Mouse (Mus musculus): Measurements from ENCODE around the gene Ipmk. TPM values are rescaled to one million over a fixed set of nuclear protein-coding genes. Genes with fewer than 3 reads are reported as not detected.

Ipmk gene
- polyA plus RNA-seq, 1 experiment from 2014 or later = 13.9 TPM

DNA sequence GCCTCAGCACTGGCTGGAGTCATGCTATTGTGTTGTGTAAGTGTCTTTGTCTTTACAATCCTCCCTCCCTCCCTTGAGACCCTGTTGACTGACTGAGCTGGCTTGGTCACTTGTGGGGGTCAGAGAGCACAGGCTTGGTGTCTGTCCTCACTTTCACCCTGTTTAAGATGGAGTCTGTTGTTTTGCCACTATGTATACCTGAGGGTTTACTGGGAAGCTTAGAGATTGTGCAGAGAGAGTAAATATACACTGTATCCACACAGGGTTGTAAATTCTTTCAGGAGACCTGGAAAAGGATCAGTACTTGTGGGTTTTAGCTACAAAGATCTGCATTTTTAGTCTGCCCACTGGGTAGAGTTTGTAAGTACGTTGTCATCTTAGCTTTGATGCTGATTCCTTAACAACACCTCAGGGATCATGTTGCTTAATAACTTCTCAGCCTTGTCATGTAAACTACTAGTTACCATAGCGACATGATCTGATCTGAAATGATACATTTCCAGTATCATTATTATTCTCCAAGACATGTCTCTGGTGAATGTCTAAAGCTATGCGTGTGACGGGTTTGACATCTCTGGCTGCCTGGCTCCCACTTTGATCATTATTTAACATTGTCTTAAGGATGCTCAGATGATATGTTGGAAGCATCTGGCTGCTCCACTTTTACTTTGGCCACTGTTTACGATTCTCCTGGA is 58.1 kb downstream of the Ipmk start:
- Histone ChIP-seq H3K9me3 (replicated peaks) (no peaks in the 10 kb centered on the region), H3K36me3 (no peaks in the 10 kb centered on the region), H3K9ac (no peak overlapping the region), H3K4me3 (no peak overlapping the region), H3K4me1 (no peaks in the 10 kb centered on the region), H3K4me2 (no peak overlapping the region), H3K27me3 (replicated peaks) (no peaks in the 10 kb centered on the region), H3K27ac (no peak overlapping the region)
- no peak for ATAC-seq
- WGBS (ENCODE audit: insufficient replicate concordance) = 59% methylated on average over 5 of the region's 5 CpGs

DNA sequence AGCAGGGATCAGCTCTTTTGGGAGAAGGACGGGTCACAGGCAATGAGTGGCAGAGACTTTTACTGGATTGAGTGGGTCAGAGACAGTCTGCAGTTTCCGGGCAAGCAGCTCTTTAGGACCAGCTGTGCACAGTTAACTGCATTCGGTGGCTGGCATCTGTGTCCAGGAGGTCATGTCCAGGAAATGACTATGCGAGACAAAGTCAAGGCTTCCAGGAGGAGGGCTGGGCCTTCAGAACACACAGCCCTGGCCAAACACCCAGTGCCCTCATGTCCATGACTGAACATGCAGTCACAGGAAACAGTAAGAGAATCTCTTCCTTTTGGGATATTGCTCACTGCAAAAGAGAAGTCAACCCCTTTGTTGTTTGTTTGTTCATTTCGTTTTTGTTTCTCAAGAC is 62.4 kb downstream of the Ipmk start:
- H3K27ac ChIP-seq = no peak overlapping the region
- no peaks in the 10 kb centered on the region for H3K4me1 ChIP-seq
- no peaks in the 10 kb centered on the region for H3K9me3 ChIP-seq (replicated peaks)
- no peak overlapping the region for H3K9ac ChIP-seq
- no peak overlapping the region for H3K4me3 ChIP-seq
- H3K36me3 ChIP-seq = no peaks in the 10 kb centered on the region
- WGBS (ENCODE audit: insufficient replicate concordance) = 62% methylated on average over 5 of the region's 5 CpGs
- no peaks in the 10 kb centered on the region for H3K27me3 ChIP-seq (replicated peaks)
- no peak for ATAC-seq
- no peak overlapping the region for H3K4me2 ChIP-seq

DNA sequence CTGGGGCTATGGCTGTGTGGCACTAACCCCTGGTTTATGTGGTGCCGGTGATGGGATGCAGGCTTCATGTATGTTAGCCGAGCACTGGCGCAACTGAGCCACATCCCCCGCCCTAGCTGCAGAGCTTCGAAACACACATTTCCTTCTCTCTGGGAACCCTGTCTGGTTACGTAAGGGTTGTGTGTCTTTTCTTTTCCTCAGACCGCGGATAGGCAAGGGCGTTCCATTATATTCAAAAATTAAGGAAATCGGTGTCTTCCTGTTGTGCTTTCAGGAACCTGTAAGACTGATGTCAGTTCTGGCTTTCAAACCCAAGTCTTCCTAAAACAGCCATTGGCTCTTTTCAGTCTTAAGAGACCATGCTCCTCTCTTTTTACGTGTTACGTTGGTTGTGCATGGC is 65.8 kb downstream of the Ipmk start:
- no peaks in the 10 kb centered on the region for H3K4me1 ChIP-seq
- ATAC-seq = no peak
- WGBS (ENCODE audit: insufficient replicate concordance) = 68% methylated on average over 12 of the region's 12 CpGs

DNA sequence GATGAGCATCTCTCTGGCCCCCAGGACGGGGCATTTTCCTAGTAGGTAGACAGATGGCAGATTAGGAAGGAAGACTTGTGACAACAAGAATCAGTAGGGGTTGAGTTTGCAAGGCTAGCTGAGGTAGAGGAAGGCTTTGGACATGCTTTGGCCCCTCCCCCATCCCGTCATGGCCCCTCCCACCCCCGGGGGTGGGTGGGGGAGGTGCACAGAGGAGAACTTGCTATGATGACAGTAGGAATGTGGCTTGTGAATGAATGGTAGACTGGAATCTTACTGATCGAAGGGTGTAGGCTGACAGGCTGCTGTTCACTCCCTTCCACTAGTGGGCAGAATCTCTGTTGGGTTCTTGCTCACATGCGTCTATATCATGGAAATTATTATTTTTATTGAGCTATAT is 74.0 kb downstream of the Ipmk start:
- ATAC-seq = no peak
- H3K4me3 ChIP-seq = no peak overlapping the region
- H3K4me1 ChIP-seq = no peaks in the 10 kb centered on the region
- H3K9me3 ChIP-seq (replicated peaks) = no peaks in the 10 kb centered on the region
- H3K36me3 ChIP-seq = no peaks in the 10 kb centered on the region
- no peaks in the 10 kb centered on the region for H3K27me3 ChIP-seq (replicated peaks)
- no peak overlapping the region for H3K27ac ChIP-seq
- no peak overlapping the region for H3K4me2 ChIP-seq
- WGBS (ENCODE audit: insufficient replicate concordance) = 41% methylated on average over 5 of the region's 5 CpGs
- H3K9ac ChIP-seq = no peak overlapping the region

More for the DNA sequence above, 65.8 kb downstream of the Ipmk start:
- no peaks in the 10 kb centered on the region for H3K9me3 ChIP-seq (replicated peaks)
- no peak overlapping the region for H3K27ac ChIP-seq
- H3K9ac ChIP-seq = no peak overlapping the region
- no peaks in the 10 kb centered on the region for H3K27me3 ChIP-seq (replicated peaks)
- no peak overlapping the region for H3K4me2 ChIP-seq
- no peaks in the 10 kb centered on the region for H3K36me3 ChIP-seq
- no peak overlapping the region for H3K4me3 ChIP-seq

DNA sequence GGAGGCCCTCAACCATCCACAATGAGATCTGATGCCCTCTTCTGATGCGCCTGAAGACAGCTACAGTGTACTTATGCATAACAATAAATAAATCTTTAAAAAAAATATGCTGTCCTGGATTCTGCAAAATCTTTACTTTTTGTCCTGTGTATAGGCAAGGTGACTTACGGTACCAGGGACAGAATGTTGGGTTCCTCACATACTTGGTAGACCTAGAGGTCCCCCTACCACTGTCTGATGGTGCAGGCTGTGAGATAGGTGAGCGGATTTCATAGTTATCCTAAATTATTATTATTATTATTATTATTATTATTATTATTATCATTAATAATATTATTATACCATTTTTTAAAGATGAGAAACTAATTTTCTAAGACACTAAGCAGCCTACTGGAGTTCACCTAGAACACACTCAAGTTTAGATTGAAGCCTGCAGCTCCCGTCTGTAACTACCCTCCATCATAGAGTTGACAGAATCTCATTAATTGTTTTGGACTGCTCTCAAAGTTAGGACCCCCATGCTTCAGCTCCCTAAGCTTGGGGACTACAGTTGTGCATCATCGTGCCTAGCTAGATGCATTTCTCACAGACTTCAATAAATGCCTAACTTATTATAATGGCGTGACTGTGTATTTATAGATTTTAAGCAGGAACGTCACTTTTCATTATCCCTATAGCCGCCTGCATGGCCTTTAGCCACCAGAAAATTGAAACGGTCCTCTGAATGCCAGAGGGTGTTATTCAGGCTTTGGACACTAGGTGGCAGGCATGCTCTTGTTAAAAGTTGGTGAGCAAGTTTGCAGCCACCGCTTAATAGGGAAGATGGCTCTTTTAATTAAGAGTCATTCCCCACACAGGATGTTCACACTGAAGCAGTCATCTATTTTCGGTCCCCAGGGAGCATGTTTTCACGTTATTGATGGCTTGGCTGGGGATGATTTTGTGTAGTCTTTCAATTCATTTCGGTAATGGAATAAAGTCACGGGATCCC is 74.8 kb downstream of the Ipmk start:
- no peaks in the 10 kb centered on the region for H3K9me3 ChIP-seq (replicated peaks)
- H3K4me2 ChIP-seq = no peak overlapping the region
- no peaks in the 10 kb centered on the region for H3K4me1 ChIP-seq
- no peak for ATAC-seq
- WGBS (ENCODE audit: insufficient replicate concordance) = 36% methylated on average over 14 of the region's 14 CpGs
- H3K36me3 ChIP-seq = no peaks in the 10 kb centered on the region
- H3K27me3 ChIP-seq (replicated peaks) = no peaks in the 10 kb centered on the region
- H3K9ac ChIP-seq = no peak overlapping the region
- no peak overlapping the region for H3K4me3 ChIP-seq
- no peak overlapping the region for H3K27ac ChIP-seq

DNA sequence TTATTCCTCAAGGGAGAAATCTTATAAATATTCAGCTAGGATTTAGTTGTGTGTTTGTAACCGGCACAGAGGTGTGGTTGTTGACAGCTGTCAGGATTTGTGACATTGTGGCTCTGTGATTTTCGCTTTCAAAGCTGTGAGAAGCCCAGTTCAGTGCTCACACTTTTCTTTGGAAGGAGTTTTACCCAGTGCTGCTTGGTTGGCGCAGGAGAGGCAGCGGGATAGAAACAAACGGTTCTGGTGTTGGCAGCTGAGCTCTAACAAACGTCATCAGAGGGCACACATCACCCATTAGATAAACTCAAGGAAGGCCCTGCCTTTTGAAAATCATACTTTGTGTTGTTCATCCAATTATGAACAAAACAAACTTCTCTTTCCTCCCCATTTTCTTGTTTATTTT is 79.2 kb downstream of the Ipmk start:
- no peak for ATAC-seq
- no peak overlapping the region for H3K9ac ChIP-seq

DNA sequence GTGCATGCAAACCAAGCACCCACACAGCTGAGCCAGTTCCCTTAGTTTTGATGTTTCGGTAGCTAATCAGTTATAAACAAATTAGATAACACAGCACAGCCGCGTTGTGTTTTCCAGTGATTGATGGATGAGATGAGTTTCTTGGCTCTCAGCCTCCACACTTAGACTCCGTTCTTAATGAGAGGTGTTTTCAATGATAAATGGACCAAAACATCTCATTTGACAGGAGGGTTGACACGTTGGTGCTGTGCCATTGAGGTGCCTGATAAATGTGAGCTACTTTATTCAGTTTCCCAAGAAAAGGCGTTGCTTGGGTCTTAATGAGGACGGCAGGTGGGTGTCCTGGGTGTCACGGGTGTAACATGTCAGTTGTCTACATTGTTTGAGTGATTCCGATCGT is 79.8 kb downstream of the Ipmk start:
- Histone ChIP-seq H3K27ac (no peak overlapping the region), H3K4me2 (no peak overlapping the region), H3K9ac (no peak overlapping the region), H3K9me3 (replicated peaks) (peaks cover 8% of the 10 kb centered on the region; the same call in 1 of the 2 replicates), H3K36me3 (no peaks in the 10 kb centered on the region), H3K4me1 (no peaks in the 10 kb centered on the region), H3K4me3 (no peak overlapping the region), H3K27me3 (replicated peaks) (no peaks in the 10 kb centered on the region)
- WGBS (ENCODE audit: insufficient replicate concordance) = 66% methylated on average over 10 of the region's 10 CpGs
- no peak for ATAC-seq

More for the DNA sequence above, 79.2 kb downstream of the Ipmk start:
- WGBS (ENCODE audit: insufficient replicate concordance) = 65% methylated on average over 6 of the region's 6 CpGs
- Histone ChIP-seq H3K27ac (no peak overlapping the region), H3K4me1 (no peaks in the 10 kb centered on the region), H3K4me3 (no peak overlapping the region), H3K36me3 (no peaks in the 10 kb centered on the region), H3K27me3 (replicated peaks) (no peaks in the 10 kb centered on the region), H3K9me3 (replicated peaks) (peaks cover 8% of the 10 kb centered on the region; the same call in 1 of the 2 replicates), H3K4me2 (no peak overlapping the region)

DNA sequence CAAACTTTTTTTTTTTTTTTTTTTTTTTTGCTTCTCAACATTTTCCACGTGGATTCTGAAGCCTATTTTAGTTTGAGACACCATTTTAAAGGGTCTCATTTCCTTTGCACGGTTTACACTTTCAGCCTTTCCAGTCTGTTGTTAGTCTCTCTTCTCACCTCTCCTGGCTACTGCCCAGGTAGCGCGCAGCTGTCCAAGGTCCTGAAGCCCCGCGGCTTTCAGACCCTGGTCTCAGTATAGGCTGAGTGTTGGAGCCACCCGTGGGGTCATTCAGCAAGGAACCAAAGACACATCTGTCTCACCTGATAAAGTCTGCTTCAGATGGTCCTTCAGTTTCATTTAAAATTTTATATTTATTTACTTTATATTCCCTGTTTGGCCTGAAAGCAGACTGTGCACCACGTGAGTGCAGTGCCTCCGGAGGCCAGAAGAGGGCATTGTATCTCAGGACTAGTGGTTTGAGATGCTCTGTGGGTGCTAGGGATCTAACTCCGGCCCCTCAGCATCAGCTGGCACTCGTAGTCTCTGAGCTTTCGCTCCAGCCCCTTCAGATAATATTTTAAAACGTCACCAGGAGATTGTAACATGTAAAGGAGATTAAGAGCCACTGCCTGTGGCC is 80.8 kb downstream of the Ipmk start:
- no peaks in the 10 kb centered on the region for H3K4me1 ChIP-seq
- no peaks in the 10 kb centered on the region for H3K36me3 ChIP-seq
- H3K27ac ChIP-seq = no peak overlapping the region
- H3K4me3 ChIP-seq = no peak overlapping the region
- peaks cover 8% of the 10 kb centered on the region; the same call in 1 of the 2 replicates for H3K9me3 ChIP-seq (replicated peaks)
- no peak overlapping the region for H3K9ac ChIP-seq
- H3K27me3 ChIP-seq (replicated peaks) = no peaks in the 10 kb centered on the region
- no peak for ATAC-seq
- WGBS (ENCODE audit: insufficient replicate concordance) = 47% methylated on average over 13 of the region's 13 CpGs
- no peak overlapping the region for H3K4me2 ChIP-seq

DNA sequence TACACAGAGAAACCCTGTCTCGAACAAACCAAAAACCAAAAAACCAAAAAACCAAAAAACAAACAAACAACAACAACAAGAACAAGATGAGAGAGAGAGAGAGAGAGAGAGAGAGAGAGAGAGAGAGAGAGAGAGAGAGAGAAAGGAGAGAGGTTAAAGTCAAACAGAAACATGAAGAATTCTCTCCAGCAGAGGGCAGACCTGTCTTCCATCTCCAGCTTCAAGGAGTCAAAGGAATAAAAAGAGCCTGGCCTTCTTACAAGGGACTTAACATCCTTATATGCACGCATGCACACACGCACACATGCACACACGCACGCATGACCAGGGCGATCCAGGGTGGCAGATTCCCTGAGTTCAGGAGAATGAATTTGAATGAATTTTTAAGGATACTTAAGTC is 83.1 kb downstream of the Ipmk start:
- WGBS (ENCODE audit: insufficient replicate concordance) = 78% methylated on average over 6 of the region's 6 CpGs
- ATAC-seq = no peak
- H3K36me3 ChIP-seq = no peaks in the 10 kb centered on the region
- H3K9me3 ChIP-seq (replicated peaks) = peaks cover 8% of the 10 kb centered on the region; the same call in 1 of the 2 replicates
- H3K9ac ChIP-seq = no peak overlapping the region
- H3K4me2 ChIP-seq = no peak overlapping the region
- H3K27ac ChIP-seq = no peak overlapping the region
- no peaks in the 10 kb centered on the region for H3K27me3 ChIP-seq (replicated peaks)
- no peaks in the 10 kb centered on the region for H3K4me1 ChIP-seq
- H3K4me3 ChIP-seq = no peak overlapping the region

DNA sequence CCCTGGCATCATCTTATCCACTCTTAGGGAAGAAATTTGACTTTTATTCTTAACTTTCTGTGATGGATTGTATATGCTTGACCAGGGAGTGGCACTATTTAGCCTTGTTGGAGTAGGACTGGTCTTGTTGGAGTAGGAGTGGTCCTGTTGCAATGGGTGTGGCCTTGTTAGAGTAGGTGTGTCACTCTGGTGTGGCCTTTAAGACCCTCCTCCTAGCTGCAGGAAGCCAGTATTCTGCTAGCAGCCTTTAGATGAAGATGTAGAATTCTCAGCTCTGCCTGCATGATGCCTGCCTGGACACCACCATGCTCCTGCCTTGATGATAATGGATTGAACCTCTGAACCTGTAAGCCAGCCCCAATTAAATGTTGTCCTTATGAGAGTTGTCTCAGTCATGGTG is 95.5 kb downstream of the Ipmk start:
- H3K4me1 ChIP-seq = no peaks in the 10 kb centered on the region
- no peak overlapping the region for H3K27ac ChIP-seq
- H3K27me3 ChIP-seq (replicated peaks) = no peaks in the 10 kb centered on the region
- 0 out of 2 replicates have a peak, but pooled peaks cover 6% of the 10 kb centered on the region for H3K9me3 ChIP-seq (replicated peaks)
- ATAC-seq = no peak
- no peak overlapping the region for H3K4me3 ChIP-seq
- no peak overlapping the region for H3K9ac ChIP-seq
- H3K4me2 ChIP-seq = no peak overlapping the region
- no peaks in the 10 kb centered on the region for H3K36me3 ChIP-seq

DNA sequence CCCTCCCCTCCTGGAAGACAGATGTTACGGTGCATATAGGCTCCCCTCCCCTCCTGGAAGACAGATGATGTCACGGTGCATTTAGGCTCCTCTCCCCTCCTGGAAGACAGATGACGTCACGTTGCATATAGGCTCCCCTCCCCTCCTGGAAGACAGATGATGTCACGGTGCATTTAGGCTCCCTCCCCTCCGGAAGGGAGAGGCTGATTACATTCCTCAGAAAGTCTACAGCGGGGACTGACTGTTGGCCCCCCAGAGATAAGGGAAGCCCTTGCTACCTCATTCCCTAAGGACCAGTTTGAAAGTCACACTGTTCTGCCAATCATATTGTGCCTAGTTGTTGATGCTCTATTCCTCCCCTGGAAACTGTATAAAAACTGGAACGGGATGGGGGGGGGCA is 100.1 kb downstream of the Ipmk start:
- Histone ChIP-seq H3K9me3 (replicated peaks) (0 out of 2 replicates have a peak, but pooled peaks cover 14% of the 10 kb centered on the region), H3K4me1 (no peaks in the 10 kb centered on the region), H3K27me3 (replicated peaks) (no peaks in the 10 kb centered on the region), H3K36me3 (no peaks in the 10 kb centered on the region), H3K9ac (no peak overlapping the region), H3K27ac (no peak overlapping the region), H3K4me3 (no peak overlapping the region), H3K4me2 (no peak overlapping the region)
- WGBS (ENCODE audit: insufficient replicate concordance) = 69% methylated on average over 8 of the region's 8 CpGs
- ATAC-seq = no peak

DNA sequence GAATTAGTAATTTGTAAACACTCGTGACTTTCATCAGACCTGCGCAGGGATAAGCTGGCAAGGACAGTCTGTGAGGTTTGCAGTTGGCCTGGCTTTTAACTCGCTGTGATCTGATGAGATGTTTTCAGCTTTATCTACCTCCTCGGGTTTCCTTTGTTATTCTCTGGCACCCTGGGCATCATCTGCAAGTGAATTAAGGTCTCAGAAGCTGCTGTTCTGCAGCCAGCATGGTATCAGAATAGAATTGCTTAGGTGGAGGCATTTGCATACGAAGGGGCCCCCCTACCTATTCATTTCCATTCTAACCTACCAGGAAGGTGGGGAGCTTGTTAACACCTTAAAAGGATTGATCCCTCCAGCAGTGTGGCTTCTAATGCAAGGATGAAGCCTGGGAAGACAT is 100.7 kb downstream of the Ipmk start:
- H3K36me3 ChIP-seq = no peaks in the 10 kb centered on the region
- H3K27ac ChIP-seq = no peak overlapping the region
- ATAC-seq = no peak
- 0 out of 2 replicates have a peak, but pooled peaks cover 14% of the 10 kb centered on the region for H3K9me3 ChIP-seq (replicated peaks)
- H3K4me3 ChIP-seq = no peak overlapping the region
- H3K9ac ChIP-seq = no peak overlapping the region
- 60% methylated on average over 5 of the region's 5 CpGs for WGBS (ENCODE audit: insufficient replicate concordance)
- H3K4me1 ChIP-seq = no peaks in the 10 kb centered on the region
- no peaks in the 10 kb centered on the region for H3K27me3 ChIP-seq (replicated peaks)
- no peak overlapping the region for H3K4me2 ChIP-seq

Measured in liver, embryonic 12.5 days (tissue).